Mouse (Mus musculus) small intestine, adult 2 months (tissue): ENCODE measurements around the gene Slc1a3. TPM values are rescaled to one million over a fixed set of nuclear protein-coding genes. Genes with fewer than 3 reads are reported as not detected.

Experiments
- H3K27ac ChIP-seq: fragments of 200-500 bp; 2 replicates; pipeline ENCODE4 v1.5.1; 2012; ENCODE audit warnings: low read depth, low read length, control low read depth, inconsistent platforms; ENCODE audit not compliant: insufficient read depth
- H3K27me3 ChIP-seq: fragments of 200-500 bp; 2 replicates; pipeline ENCODE4 v1.6.1; 2012; ENCODE audit warnings: mild to moderate bottlenecking, moderate library complexity, low read length, inconsistent platforms; ENCODE audit not compliant: control insufficient read depth, insufficient read depth
- H3K36me3 ChIP-seq: fragments of 200-500 bp; 2 replicates; pipeline ENCODE4 v1.6.1; 2012; ENCODE audit warnings: mild to moderate bottlenecking, low read length, control low read depth, inconsistent platforms; ENCODE audit not compliant: control insufficient read depth, insufficient read depth
- H3K4me1 ChIP-seq: fragments of 200-500 bp; 2 replicates; pipeline ENCODE4 v1.6.1; 2012; ENCODE audit warnings: low read length, inconsistent platforms, mixed read lengths; ENCODE audit not compliant: control insufficient read depth, insufficient read depth, insufficient read length
- H3K4me3 ChIP-seq: fragments of 200-500 bp; 2 replicates; pipeline ENCODE4 v1.5.1; 2012; ENCODE audit warnings: low read depth, mild to moderate bottlenecking, control low read depth, inconsistent platforms, low read length, moderate library complexity
- CTCF ChIP-seq: fragments of 200-500 bp; IDR thresholded peaks from 2 replicates; pipeline ENCODE4 v1.5.1; 2012; ENCODE audit warnings: low read depth, mild to moderate bottlenecking, control low read depth, inconsistent platforms, low read length, moderate library complexity, mixed read lengths; ENCODE audit not compliant: insufficient replicate concordance, insufficient read length; ENCODE audit errors: extremely low read depth
- POLR2A ChIP-seq: fragments of 200-500 bp; IDR thresholded peaks from 2 replicates; pipeline ENCODE4 v1.6.1; 2012; ENCODE audit warnings: low read depth, mild to moderate bottlenecking, control low read depth, inconsistent platforms, low read length, moderate library complexity
- WGBS: fragments of 180-500 bp; shearing (Covaris S2); methylation state at CpG from one replicate; pipeline ENCODE4 v1.1.7; 2018; 5-methylcytosine and 5-hydroxymethylcytosine counted together
- polyA plus RNA-seq: library from polyadenylated mRNA; depleted of rRNA; stranded (reverse); fragments of >200 nt; gene quantifications from 2 replicates; pipeline ENCODE4 v1.2.3, GENCODE M21; 2012; rRNA removed

Slc1a3 gene
- polyA plus RNA-seq, 1 experiment, result 0.87 TPM

- TF ChIP-seq CTCF, result no peak
- TF ChIP-seq POLR2A, result no peak
- H3K4me1 ChIP-seq, result no peaks in the 10 kb centered on the region
- H3K27ac ChIP-seq, result no peak overlapping the region
- H3K4me3 ChIP-seq, result no peak overlapping the region
- H3K36me3 ChIP-seq, result no peaks in the 10 kb centered on the region
- WGBS, result 86% methylated on average over 5 of the region's 5 CpGs
- no peaks in the 10 kb centered on the region for H3K27me3 ChIP-seq
Measured at GRCm38 (mm10) chr15:8588065-8588464, 122.5 kb downstream of the Slc1a3 start.

- WGBS, result 76% methylated on average over 9 of the region's 9 CpGs
- Histone ChIP-seq H3K36me3 (no peaks in the 10 kb centered on the region), H3K27me3 (no peaks in the 10 kb centered on the region), H3K27ac (no peak overlapping the region), H3K4me1 (no peaks in the 10 kb centered on the region), H3K4me3 (no peak overlapping the region)
- TF ChIP-seq CTCF, result no peak
- TF ChIP-seq POLR2A, result no peak
Measured at GRCm38 (mm10) chr15:8586822-8587281, 123.7 kb downstream of the Slc1a3 start.

Other genes with a start within 250 kb of the Slc1a3 start
- gene Gm2310, start 190.8 kb downstream of the Slc1a3 start, polyA plus RNA-seq, result not detected in 2 replicates